Mouse (Mus musculus) neural tube, embryonic 11.5 days (tissue): ENCODE data around the gene Ccdc9. TPM values are rescaled to one million over a fixed set of nuclear protein-coding genes. Genes with fewer than 3 reads are reported as not detected.

ENCODE experiments used
- ATAC-seq: fragments of 200-750 bp; cut with Nextera tagmentation; 2 replicates; pipeline ENCODE4 v1.8.0; 2017; ENCODE audit warnings: moderate number of reproducible peaks, mild to moderate bottlenecking, moderate TSS enrichment, moderate library complexity; ENCODE audit not compliant: insufficient read depth, low FRiP score, low TSS enrichment
- DNase-seq: peaks from one replicate; pipeline ENCODE4 v3.0.0-alpha.2; 2015; ENCODE audit warnings: low spot score
- H3K27ac ChIP-seq: fragments of 300-500 bp; sonication (generic); 2 replicates; pipeline ENCODE4 v1.5.1; 2014; ENCODE audit warnings: low read depth, mild to moderate bottlenecking, low read length
- H3K27me3 ChIP-seq: fragments of 300-500 bp; sonication (generic); 2 replicates; pipeline ENCODE4 v1.6.1; 2014; ENCODE audit warnings: mild to moderate bottlenecking, low read length, mixed read lengths; ENCODE audit not compliant: control insufficient read depth, insufficient read depth
- H3K36me3 ChIP-seq: fragments of 300-500 bp; sonication (generic); 2 replicates; pipeline ENCODE4 v1.6.1; 2014; ENCODE audit warnings: mild to moderate bottlenecking, low read length, moderate library complexity, mixed read lengths; ENCODE audit not compliant: control insufficient read depth, insufficient read depth
- H3K4me1 ChIP-seq: fragments of 300-500 bp; sonication (generic); 2 replicates; pipeline ENCODE4 v1.6.1; 2014; ENCODE audit warnings: low read length, mixed read lengths; ENCODE audit not compliant: control insufficient read depth, insufficient read depth
- H3K4me2 ChIP-seq: fragments of 300-500 bp; sonication (generic); 2 replicates; pipeline ENCODE4 v1.6.1; 2014; ENCODE audit warnings: low read depth, mild to moderate bottlenecking, moderate library complexity
- H3K4me3 ChIP-seq: fragments of 300-500 bp; sonication (generic); 2 replicates; pipeline ENCODE4 v1.5.1; 2014; ENCODE audit warnings: low read depth, low read length
- H3K9ac ChIP-seq: fragments of 300-500 bp; sonication (generic); 2 replicates; pipeline ENCODE4 v1.6.1; 2014; ENCODE audit warnings: mild to moderate bottlenecking, low read length
- H3K9me3 ChIP-seq: fragments of 300-500 bp; sonication (generic); 2 replicates; pipeline ENCODE4 v1.6.1; 2016; ENCODE audit warnings: low read length; ENCODE audit not compliant: control insufficient read depth
- WGBS: fragments of 180-500 bp; shearing (Covaris S2); extraction: QIAGEN DNeasy Blood & Tissue Kit; methylation state at CpG from one replicate; pipeline ENCODE4 v1.1.7; 2014; 5-methylcytosine and 5-hydroxymethylcytosine counted together
- polyA plus RNA-seq: library from polyadenylated mRNA; unstranded; fragments of >200 nt; fragmentation: Nextera tagmentation; extraction: Ambion mirVana; gene quantifications from 2 replicates; pipeline ENCODE4 v1.2.1, GENCODE M21; 2014

The Ccdc9 gene
- polyA plus RNA-seq, 1 experiment from 2014 or later: 19.6 TPM

- DNase-seq: no peak
- H3K9me3 ChIP-seq: no peaks in the 10 kb centered on the region
Observed at GRCm38 (mm10) chr7:16315222-16315759, 28.7 kb upstream of the Ccdc9 start.

DNA sequence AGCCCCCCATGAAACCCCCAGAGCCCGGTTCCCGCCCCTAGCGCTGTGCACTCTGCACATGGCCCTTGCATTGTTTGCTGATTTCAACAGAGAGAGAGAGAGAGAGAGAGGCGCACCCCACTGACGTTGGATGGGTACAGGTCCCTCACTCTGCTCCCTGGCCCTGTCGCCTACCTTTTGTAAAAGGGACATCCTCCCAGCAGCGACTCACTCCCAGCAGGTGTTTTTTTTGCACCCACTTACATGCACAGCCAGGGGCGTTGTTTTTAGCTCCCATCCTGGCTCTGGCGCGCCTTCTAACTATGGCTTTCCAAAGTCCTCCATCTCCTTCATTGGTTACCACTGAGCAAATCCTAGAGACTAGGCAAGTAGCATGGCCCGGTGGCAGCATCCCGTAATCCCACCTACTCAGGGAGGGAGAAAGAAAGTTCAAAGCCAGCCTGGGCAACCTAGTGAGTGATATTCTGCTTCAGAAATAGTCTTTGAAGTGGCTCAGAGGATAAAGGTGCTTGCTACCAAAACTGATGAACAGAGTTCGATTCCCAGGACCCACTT lies 27.7 kb upstream of the Ccdc9 start:
- 9% methylated on average over 13 of the region's 13 CpGs for WGBS
- no peak for DNase-seq

More at GRCm38 (mm10) chr7:16315222-16315759, 28.7 kb upstream of the Ccdc9 start:
- Histone ChIP-seq H3K27ac (no peak overlapping the region), H3K36me3 (no peaks in the 10 kb centered on the region), H3K4me3 (no peak overlapping the region), H3K4me1 (peaks cover 34% of the 10 kb centered on the region), H3K27me3 (no peaks in the 10 kb centered on the region), H3K9ac (no peak overlapping the region), H3K4me2 (no peak overlapping the region)
- 67% methylated on average over 4 of the region's 4 CpGs for WGBS
- ATAC-seq: no peak

DNA sequence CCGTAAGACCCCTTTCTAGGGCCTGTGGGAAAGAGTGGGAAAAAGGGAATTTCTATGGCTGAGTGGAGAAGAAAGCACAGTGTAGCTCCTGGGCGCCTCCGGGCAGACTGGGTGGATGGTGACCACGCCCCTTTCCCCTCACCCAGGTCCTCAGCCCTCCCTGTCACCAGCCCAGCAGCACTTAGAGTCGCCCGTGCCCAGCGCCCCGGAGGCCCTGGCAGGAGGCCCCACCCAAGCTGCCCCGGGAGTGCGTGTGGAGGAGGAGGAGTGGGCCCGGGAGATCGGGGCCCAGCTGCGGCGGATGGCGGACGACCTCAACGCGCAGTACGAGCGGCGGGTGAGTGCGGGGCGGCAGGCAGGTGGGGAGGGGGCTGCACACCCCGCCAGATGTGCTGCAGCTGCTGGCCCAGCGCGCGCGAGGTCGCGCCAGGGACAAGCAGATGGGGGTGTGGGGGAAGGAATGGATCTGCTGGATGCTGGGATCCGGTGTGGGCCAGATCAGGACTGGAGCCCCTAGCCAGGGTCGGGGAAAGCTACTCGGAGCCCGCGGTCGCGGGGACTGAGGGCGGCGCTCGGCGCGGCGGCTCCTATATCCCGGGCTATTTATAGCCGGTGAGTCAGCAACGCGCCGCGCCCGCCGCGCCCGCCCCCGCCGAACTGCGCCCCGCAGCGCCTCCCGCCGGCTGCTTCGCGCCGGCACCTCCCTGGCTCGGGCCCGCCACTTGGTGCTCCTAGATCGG lies 27.1 kb upstream of the Ccdc9 start:
- no peaks in the 10 kb centered on the region for H3K27me3 ChIP-seq
- DNase-seq (peak; percentile 82), ATAC-seq (peak; percentile 68)
- H3K9ac ChIP-seq: peak overlapping the region; percentile 81
- no peaks in the 10 kb centered on the region for H3K9me3 ChIP-seq
- H3K4me3 ChIP-seq: peak overlapping the region; percentile 76
- WGBS: under 1% methylated on average over 37 of the region's 66 CpGs
- H3K36me3 ChIP-seq: no peaks in the 10 kb centered on the region
- peak overlapping the region; percentile 93 for H3K27ac ChIP-seq
- peak overlapping the region; percentile 99 for H3K4me2 ChIP-seq
- H3K4me1 ChIP-seq: peaks cover 41% of the 10 kb centered on the region

More for the DNA sequence above, 27.7 kb upstream of the Ccdc9 start:
- H3K27ac ChIP-seq: peak overlapping the region; percentile 93
- H3K27me3 ChIP-seq: no peaks in the 10 kb centered on the region
- H3K4me2 ChIP-seq: peak overlapping the region; percentile 99
- H3K9me3 ChIP-seq: no peaks in the 10 kb centered on the region
- H3K4me3 ChIP-seq: peak overlapping the region; percentile 76
- H3K9ac ChIP-seq: peak overlapping the region; percentile 81
- H3K4me1 ChIP-seq: peaks cover 41% of the 10 kb centered on the region
- peak; percentile 17; the same call in 1 of the 2 replicates for ATAC-seq
- no peaks in the 10 kb centered on the region for H3K36me3 ChIP-seq

DNA sequence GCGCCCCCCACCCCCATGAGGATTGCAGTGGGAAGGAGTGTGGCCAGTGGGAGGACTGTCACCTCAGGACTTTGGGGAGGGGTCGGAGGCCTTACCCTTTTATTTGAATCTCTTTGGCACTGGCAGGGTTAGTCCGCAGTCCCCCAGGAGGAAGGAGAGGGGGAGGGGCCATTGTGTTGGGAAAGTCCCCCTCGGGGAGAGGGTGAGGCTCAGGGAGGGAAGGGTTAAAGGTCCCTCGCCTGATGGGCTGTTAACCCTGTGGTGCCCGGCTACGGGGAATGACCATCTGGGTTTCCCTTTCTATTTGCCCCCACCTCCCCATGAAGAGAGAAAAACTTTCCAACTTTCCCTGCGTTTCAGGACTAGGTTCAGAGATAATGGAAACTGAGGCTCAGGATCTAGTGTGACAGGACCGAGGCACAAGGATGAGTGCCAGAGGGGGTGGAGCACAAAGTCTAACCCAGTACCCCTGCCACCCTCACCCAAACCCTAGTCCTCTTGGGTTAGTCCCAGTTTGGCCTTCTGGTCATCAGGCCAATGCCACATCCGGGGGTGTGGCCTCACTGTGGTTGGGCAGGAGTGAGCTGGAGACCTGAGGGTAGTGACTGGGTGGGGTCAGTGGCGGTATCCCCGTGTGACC lies 26.2 kb upstream of the Ccdc9 start:
- no peaks in the 10 kb centered on the region for H3K27me3 ChIP-seq
- H3K9ac ChIP-seq: peak overlapping the region; percentile 95
- ATAC-seq (peak; percentile 10), DNase-seq (peak; percentile 82)
- peaks cover 41% of the 10 kb centered on the region for H3K4me1 ChIP-seq
- peak overlapping the region; percentile 99 for H3K4me2 ChIP-seq
- no peaks in the 10 kb centered on the region for H3K9me3 ChIP-seq
- H3K4me3 ChIP-seq: peak overlapping the region; percentile 76
- H3K27ac ChIP-seq: peak overlapping the region; percentile 93
- under 1% methylated on average over 12 of the region's 12 CpGs for WGBS
- H3K36me3 ChIP-seq: no peaks in the 10 kb centered on the region

- peak overlapping the region; percentile 99 for H3K4me2 ChIP-seq
- H3K9ac ChIP-seq: peak overlapping the region; percentile 95
- peak overlapping the region; percentile 93 for H3K27ac ChIP-seq
- peaks cover 41% of the 10 kb centered on the region for H3K4me1 ChIP-seq
- ATAC-seq (no peak), DNase-seq (peak; percentile 46)
- no peaks in the 10 kb centered on the region for H3K36me3 ChIP-seq
- H3K4me3 ChIP-seq: peak overlapping the region; percentile 76
- H3K9me3 ChIP-seq: no peaks in the 10 kb centered on the region
- WGBS: under 1% methylated on average over 49 of the region's 49 CpGs
- no peaks in the 10 kb centered on the region for H3K27me3 ChIP-seq
Observed at GRCm38 (mm10) chr7:16312011-16312671, 25.5 kb upstream of the Ccdc9 start.

GRCm38 (mm10) chr7:16311453-16312004 lies 24.9 kb upstream of the Ccdc9 start:
- DNase-seq (peak; percentile 31), ATAC-seq (no peak)
- peaks cover 41% of the 10 kb centered on the region for H3K4me1 ChIP-seq
- no peaks in the 10 kb centered on the region for H3K27me3 ChIP-seq
- WGBS: 1% methylated on average over 14 of the region's 14 CpGs
- no peaks in the 10 kb centered on the region for H3K9me3 ChIP-seq
- peak overlapping the region; percentile 93 for H3K27ac ChIP-seq
- H3K4me3 ChIP-seq: peak overlapping the region; percentile 76
- H3K36me3 ChIP-seq: no peaks in the 10 kb centered on the region
- H3K9ac ChIP-seq: peak overlapping the region; percentile 95
- peak overlapping the region; percentile 99 for H3K4me2 ChIP-seq

- under 1% methylated on average over 30 of the region's 31 CpGs for WGBS
- ATAC-seq (no peak), DNase-seq (peak; percentile 28)
- Histone ChIP-seq H3K4me1 (peaks cover 41% of the 10 kb centered on the region), H3K27me3 (no peaks in the 10 kb centered on the region), H3K4me3 (peak overlapping the region; percentile 76), H3K27ac (0 out of 2 replicates have a peak overlapping the region, but pooled peaks have one; percentile 27), H3K4me2 (peak overlapping the region; percentile 99), H3K9ac (peak overlapping the region; percentile 57), H3K36me3 (no peaks in the 10 kb centered on the region), H3K9me3 (no peaks in the 10 kb centered on the region)
Observed at GRCm38 (mm10) chr7:16310521-16311452, 24.2 kb upstream of the Ccdc9 start.
